Mouse (Mus musculus) inflammation-experienced regulatory T-cells, adult 6 months (primary cell): ENCODE data around the gene Rras. TPM values are rescaled to one million over a fixed set of nuclear protein-coding genes. Genes with fewer than 3 reads are reported as not detected.
A peak's percentile ranks its signal among the peaks of the same experiment; 100 is the strongest.

ENCODE experiments used
- ATAC-seq: one replicate; pipeline ENCODE4 v1.8.0; 2017
- polyA plus RNA-seq, 3 experiments: library from polyadenylated mRNA; unstranded; fragments of 100-300 nt; shearing (Covaris generic); gene quantifications; one replicate each; pipeline ENCODE4 v1.2.1; 2017

Gene Rras
- polyA plus RNA-seq: 1 to 10 TPM; 3.2 to 6.5 (median 5.1) TPM

DNA sequence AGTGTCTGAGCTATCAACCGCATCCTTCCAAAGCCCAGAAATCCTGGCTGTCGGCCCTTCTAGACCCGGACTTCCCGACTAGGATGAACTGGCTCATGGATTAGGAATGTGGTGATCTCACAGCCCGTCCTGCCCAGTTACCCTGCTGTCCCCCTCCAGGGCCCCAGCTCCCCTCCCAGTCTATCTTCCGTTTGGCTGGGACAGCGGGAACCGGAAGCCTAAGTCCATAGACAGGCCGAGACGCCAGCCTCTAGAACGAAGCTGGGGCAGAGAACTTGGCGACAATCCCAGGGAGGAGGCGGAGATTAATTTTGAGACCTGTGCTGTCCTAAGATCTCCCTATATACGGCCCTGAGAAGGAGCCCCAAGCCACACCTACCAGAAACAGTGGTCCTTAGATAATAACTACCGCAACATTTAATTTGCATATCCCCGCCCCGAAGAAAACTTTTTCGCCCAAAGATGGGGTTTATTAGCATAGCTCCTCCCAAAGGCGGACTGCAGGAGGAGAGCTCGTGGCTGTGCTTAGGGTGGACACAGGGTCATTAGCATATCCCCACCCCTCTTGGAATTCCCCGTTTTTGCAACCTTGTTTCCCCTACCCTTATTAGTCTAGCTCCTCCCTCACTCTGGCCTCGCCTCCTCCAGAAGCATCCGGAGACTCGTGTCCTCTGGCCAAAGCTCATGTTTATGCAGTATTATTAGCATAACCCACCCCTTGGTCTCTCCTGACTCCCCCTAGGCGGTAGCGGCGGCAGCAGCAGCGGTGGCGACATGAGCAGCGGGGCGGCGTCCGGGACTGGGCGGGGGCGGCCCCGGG lies at the start of gene Rras:
TSS of gene Rras (plus strand) at position 720 of the 820 bp plus-strand sequence.
- peak; percentile 83 for ATAC-seq

DNA sequence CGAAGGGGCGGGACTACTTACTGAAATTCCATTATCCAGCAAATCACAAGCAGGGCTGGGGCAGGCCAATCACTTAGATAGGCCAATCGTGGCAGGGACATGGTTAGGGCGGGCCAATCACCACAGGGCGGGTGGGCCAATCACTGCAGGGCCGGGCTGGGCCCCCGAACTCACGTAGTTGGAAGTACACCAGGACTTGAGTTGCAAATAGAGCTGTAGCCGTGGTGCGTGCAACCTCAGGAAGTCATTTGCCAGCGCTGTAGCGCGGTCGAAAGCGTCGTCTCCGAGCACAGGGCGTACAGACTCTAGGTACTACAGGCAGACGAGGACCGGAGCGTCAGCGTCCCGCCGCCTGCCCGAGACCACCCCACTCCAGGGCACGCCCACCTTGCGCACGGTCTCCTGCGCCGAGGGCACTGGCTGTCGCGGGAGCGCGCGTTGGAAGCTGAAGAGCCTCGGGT lies 47.5 kb upstream of the Rras start:
- ATAC-seq: peak; percentile 90

DNA sequence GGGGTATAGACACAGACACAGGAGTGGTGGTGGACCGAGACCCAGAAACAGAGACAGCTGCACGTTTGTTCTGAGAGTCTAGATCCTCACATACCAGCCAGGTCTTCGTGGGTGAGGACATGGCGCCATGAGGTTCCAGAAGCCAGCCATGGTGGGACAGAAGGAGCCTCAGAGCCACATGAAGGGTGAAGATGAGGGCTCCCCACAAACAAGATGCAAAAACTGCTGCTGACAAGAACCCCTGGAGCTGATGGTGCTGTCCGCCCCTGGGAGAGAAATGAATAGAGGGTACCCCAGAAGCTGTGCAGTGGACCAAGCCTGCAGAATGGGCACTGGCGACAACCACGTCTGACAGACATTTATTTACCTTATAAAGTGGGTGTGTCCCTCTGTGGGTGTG lies 46.6 kb upstream of the Rras start:
- no peak for ATAC-seq

DNA sequence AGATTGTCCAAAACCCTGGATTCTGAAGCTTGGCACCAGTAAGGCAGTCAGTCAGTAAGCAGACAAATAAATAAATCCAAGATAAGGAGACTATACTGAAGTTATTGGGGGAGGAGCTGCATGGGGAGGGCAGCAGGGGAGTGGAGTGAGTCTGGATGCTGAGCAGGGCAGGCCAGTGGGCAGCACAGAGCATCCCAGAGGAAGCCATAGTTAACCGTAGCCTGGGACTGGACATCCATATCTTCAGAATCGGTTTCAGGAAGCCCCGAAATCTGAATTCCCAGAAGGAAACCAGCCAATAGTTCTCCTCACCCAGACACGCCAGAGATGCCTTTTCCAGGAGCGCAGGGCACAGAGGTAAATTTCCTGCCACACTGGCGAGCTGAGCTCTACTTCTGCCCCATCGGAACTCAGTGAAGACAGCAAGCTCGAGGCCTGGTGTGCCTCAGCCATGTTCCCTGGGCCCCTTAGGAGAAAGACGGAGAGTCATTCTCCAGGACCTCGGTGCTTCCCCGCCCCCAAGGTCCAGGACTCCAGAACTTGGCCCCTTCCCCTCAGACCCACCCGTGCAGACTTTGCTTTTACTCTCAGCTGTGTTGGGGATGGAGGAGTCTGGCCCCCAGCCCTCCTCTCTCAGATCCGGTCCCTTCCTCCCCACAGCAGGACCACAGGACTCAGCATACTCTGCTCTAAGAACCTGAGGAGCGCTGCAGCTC lies 44.2 kb upstream of the Rras start:
- no peak for ATAC-seq

DNA sequence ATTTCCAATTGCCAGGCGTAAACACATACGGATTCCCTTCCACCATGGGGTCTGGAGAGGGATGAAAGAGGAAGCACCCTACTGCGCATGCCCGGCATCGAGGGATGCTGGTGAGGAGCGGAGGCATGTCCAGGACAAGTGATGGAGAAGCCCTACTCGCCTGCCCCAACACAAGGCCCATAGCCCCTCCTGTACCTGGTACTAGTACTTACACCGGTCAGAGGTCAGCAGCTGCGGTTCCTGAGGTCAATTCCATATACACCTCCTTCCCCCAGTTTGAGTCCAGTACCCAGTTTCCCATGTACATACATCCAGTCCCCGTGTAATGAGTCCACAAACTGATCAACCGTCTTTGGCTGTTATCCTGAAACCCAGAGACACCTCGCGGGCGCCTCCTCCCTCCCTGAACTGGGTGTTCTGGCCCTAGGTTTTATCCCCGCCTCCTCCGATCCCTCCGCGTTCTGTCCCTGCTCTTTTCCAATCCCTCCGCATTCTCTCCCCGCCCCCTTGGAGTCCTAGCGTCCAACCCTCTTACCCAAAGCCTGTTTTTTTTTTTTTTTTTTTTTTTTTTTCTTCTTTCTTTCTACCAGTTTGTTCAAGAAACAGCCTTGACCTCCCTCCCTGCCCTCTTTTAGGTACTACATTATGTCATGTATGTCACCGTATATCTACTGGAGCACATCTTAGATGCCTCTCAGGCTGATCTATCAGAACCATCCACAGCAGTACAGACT lies 43.2 kb upstream of the Rras start, which contains the start of gene Cpt1c:
TSS of gene Cpt1c (minus strand) at position 469 of the 734 bp plus-strand sequence.
- ATAC-seq: no peak

DNA sequence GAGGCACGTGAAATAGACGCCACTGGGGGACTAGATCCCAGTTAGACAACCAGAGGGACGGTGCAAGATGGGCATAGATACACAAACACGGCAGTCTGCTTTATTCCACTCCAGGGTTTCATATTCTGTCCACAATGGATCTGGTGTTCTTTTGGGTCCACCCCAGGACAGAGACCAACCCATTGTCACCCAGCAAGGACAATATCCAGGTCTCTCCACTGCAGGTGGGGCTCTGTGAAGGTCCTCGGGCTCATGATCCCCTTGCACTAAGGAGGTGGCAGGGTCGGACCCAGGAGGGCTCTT lies 42.7 kb upstream of the Rras start:
- no peak for ATAC-seq

DNA sequence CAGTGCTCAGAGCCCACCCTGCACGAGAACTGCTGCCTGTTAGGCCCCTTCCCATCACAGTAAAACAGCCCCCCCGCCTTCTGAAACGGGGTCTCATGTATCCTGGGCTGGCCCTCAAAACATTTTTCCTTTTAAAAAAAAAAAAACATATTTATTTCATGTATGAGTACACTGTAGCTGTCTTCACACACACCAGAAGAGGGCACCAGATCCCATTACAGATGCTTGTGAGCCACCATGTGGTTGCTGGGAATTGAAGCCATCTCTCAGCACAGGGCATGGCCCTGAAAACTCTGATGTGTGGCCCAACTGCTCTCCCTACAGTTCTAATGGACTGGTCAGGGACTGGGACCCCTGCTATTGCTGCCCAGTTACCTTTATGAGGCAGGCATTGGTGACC lies 39.5 kb upstream of the Rras start:
- no peak for ATAC-seq

DNA sequence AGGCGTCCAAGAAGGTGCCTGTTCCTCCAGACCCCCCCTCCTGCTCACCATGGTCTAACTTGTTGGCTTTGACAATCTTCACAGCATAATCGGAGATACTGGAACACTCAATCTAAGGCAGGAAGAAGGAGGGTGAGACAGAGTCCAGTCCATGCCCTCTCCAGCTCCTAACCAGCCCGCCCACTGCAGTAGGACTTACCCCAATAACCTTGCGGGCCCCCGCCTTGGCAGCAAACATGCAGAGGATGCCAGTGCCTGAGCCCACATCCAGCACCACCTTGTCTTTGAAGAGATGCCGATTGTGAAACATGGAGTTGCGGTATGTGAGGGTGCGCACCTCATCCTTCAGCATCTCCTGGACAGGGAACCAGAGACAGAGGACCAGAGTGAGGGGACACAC lies 36.2 kb upstream of the Rras start:
- no peak for ATAC-seq

DNA sequence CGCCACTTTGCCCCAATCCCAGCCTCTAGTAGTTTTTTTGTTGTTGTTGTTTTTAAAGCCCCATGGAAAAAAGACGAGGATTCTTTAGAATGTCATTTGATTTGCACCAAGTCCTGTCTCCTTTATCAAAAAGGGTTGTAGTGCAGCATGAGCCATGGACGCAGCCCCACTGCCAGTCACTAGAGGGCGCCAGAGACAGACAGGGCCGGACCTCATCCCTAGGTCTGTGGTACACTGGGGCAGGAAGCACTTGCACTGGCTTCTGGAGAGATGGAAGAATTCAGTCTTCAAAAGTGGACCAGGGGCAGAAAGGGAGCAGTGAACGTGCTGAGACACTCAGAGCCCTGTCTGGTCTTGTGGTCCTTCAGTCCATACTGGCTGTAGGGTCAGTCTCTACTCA lies 34.7 kb upstream of the Rras start:
- ATAC-seq: no peak

DNA sequence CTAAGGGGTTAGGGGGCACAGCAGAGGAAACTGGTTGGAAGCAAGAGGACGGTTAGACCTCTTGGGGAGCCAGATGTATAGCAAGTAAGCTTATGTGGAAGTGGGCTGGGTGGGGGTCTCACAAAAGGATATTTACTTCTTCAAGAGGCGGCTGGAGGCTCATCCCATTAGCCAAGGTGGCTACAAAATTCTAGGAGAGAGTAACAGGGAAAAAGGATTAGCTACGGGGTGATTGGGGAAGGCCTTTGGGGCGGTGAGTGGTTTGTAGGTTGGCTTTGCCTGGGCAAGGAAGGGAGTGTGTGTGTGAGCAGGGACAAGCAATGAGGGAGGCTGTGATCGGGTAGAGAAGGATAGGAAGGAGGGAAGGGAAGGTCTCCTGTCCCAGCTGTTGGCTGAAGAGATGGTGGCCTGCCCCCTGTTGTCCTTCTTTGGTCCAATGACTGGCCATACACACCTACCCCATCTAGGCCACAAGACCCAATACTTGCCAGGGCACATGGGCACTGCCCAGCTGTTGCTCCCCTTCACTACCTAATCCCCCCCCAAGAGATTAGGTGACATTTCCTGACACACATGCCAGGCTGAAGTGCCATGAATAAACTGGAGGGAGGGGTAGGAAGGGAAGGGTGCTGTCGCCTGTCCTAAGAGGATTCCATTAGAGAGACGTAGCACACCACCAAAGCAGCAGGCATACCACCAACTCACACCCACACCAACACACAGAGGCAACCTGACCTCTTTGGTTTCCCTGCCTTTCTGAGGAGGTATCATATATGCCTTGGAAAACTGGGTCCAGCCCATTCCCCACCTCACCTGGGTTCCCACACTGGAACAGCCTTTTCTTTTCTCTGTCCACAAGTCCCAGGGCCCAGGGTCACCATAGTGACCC lies 33.6 kb upstream of the Rras start:
- no peak for ATAC-seq

DNA sequence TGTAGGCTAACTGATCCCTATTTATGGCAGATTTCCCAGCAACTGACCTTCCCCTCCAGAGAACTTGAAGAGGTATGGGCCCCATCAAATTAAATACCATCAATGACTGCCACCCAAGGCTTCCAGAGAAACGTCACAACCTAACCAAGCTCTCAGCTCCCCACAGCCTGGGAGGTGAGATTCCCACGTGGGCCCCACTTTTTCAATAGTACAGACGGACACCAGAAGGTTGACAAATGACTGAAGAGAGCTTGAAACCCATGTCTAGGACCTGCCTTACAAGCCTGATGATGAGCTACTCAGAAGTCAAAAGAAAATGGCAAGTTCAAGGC lies 33.0 kb upstream of the Rras start:
- no peak for ATAC-seq

DNA sequence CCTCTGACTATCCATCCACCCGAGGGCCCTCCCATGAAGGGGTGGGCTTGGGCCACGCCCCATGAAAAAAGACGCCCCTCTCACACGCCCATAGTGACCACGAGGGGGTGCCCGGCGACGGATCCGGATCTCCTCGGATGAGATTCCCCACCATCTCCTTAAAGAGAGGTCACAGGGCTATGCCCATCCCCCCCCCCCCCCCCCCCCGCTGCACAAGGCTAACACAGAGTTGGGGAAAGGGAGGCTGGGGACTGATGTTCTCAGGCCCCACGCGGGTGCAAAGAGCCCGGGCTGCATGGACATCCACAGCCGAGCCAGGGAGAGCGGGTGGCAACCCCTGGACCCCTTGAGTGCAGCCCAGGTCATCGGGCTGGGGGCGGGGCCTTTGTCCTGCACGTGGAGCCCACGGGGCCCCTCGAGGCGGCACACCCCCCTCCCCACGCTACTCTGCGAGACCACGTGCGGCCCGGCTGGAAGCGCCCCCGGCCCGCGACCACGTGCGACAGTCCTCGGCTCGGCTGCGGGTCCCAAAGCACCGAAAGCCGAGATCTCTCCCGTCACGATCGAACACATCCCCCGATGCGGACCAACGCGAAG lies 32.1 kb upstream of the Rras start:
- ATAC-seq: no peak

DNA sequence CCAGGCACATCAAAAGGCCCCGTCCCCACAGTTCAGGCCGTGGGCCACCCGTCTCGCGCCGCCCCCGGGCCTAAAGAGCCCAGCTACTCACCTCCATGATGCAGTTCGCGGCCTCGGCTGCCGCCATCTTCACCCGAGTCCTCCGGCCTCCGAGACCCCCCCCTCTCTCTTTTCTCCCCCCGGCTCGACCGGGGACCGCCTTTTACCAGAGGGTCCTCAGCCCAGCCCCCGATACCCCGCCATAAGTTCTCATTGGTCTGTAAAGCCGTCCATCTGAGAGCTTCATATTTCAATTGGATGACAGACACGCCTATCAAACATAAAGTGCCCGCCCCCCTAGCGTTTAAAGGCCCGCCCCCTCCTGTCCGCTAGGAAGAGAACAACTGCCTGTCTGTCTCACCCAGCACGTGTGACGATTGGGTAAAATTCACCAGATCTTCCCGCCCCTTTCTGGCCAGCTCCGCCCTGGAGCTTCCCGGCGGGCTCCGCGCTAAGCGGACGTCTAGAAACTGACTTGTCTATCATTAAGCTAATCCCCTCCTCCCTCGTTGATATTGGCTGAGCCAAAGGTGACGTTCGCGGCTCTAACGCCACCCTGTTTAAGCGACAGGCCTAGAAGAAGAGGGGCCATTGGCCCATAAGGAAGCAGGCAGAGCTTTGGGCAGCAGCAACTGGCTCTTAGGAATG lies 31.4 kb upstream of the Rras start, which contains the start of gene Prmt1:
TSS of gene Prmt1 (minus strand) at position 377 of the 687 bp plus-strand sequence.
- peak; percentile 92 for ATAC-seq

DNA sequence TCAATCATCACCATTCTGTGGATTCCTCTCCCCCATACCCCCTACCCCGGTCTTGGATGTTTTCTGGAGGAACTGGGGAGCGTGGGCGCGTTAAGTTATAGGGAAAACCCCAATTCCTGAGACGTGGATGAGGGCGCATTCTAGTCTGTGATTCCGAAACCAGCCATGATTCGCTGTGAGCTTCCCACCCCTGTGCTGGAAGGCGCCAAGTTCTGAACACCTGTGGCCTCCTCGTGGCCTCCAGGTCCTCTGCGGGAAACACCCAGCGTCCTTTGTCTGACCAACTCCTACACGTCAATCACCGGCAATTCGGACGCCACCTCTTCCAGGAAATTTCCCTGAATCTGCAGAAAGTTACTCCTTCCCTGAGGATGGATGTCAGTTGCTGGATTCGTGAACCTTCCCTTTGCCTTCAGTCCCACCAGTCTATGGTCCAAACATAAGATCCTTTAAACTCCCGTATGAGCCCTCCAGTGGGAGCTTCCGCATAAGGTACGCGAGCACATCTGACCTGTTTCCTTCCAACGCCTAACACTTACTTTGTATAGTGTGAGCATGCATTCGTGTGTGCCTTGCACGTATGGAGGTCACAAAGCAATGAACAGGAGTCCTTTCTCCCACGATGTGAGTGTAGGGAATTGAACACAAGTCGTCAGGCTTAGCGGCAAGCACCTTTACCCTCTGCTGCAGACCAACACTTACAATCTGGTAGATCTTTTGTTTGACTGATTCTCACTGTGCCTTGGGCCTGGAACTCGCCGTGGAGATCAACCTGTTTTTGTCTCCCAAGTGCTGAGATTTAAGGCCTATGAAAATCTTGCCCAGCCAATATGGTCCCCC lies 30.7 kb upstream of the Rras start:
- no peak for ATAC-seq

DNA sequence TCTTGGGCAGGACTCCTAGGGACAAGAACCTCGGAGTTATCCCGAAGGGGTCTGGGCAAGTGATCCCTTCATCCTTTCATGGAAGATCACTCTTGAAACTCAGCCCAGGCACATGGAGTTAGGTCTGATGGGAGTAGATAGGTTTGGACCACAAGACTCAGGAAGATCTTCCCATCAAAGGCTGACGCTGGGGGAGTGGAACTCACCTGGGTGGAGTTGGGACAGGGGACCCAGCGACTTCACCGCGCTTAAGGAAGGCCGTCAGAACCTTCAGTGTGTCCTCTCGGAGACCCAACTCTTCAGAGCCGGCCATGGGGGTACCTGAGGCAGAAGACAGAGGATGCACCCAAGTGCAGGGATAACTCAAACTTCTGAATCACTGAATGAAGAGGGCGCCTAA lies 21.1 kb upstream of the Rras start:
- no peak for ATAC-seq

DNA sequence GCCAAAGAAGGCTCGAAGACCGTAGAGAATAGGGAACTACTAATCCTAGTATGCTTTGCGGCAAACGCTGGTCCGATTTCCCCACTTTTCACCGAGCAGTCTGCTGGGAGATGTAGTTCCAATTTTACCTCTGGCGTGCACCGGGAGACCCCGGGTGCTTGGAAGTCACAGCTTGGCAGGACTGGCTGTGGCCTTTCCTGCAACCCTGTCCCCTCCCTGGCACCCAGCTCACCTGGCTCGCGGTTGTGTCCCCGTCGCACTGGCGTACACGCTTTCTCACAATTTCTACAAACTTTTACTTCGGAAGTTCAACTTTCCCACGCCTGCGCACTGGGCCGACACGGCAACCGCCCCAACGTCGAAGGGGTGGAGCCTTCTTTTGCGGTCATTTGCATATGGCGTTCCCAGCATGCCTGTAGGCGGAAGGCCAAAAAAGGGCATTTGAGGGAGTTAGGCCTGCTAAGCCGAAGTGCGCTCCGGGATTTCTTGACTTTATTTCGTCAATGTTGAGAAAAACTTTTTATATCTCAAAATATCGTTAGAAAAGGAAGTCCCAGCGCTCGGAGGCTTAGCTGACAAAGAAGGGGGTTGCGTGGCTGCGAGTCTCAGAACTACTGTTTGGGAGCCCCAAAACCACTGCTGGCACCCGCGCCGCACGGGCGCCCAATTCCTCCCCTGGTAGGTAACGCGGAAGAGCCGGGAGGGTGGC lies 20.4 kb upstream of the Rras start, which contains the start of gene Irf3:
TSS of gene Irf3 (plus strand) at position 418 of the 709 bp plus-strand sequence.
- ATAC-seq: peak; percentile 93

DNA sequence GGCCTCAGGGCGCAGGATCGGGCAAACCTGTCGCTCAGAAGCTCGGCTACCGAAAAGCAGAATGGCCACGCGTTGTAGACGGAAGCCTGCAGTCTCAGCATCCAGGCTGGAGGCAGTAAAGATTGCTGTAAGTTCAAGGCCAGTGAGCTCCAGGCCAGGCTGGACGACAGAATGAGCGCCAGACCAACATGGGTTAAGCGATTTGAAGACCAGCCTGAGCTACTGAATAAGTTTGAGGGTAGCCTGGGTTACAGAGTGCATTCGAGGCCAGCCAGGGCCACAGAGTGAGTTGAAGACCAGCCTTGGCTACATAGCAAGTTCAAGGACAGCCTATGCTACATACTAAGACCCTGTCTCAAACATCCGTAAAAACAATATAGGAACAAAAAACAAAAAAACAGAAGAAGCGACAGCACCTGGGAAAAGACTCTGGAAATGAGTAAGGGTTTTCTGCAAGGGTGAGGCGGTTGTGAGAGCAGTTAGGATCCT lies 19.8 kb upstream of the Rras start:
- ATAC-seq: no peak

DNA sequence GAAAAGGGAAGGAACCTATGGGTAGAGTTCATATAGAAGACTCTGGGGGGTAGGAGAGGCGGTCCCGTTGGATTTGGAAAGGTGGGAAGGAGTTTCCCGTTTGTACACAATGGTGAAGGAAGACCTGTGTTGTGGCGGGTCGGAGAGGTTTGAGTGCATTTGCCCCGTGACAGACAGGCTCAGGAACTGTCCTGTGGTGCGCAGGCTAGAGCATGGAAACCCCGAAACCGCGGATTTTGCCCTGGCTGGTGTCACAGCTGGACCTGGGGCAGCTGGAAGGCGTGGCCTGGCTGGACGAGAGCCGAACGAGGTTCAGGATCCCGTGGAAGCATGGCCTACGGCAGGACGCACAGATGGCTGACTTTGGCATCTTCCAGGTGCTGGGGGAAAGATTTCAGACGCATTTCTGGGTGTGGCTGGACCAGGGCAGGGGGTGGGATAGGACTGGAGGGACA lies 19.2 kb upstream of the Rras start, which contains the start of gene Bcl2l12:
TSS of gene Bcl2l12 (minus strand) at position 212 of the 455 bp plus-strand sequence.
- no peak for ATAC-seq

DNA sequence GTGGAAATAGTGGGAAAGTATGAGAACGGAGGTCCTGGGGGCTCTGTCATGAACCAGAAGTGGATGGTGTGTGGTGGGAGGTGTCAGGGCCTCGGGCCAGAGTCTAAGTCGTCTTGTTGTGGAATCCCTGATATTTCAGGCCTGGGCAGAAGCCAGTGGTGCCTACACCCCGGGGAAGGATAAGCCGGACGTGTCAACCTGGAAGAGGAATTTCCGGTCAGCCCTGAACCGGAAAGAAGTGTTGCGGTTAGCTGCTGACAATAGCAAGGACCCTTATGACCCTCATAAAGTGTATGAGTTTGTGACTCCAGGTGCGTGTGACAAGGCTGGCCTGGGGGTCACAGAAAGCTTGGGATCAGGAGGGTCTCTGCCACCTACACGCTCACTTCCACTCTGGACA lies 18.0 kb upstream of the Rras start:
- no peak for ATAC-seq
